Mouse (Mus musculus): Measurements from ENCODE around the gene Ccdc183. TPM values are rescaled to one million over a fixed set of nuclear protein-coding genes. Genes with fewer than 3 reads are reported as not detected.

Gene Ccdc183
- total and polyA plus RNA-seq, 3 experiments, result not detected

- TF ChIP-seq POLR2A (IDR thresholded peaks at IDR 0.05; ENCODE audit: insufficient read depth, low read depth, low read length) (no peak), EP300 (IDR thresholded peaks at IDR 0.05; ENCODE audit: insufficient read depth, low read depth, low read length) (no peak), CTCF (IDR thresholded peaks at IDR 0.05) (no peak)
- Histone ChIP-seq H3K36me3 (ENCODE audit: control insufficient read depth, insufficient read depth, low read length) (no peaks in the 10 kb centered on the region), H3K27ac (no peak overlapping the region), H3K27me3 (ENCODE audit: control insufficient read depth, insufficient read depth, low read length) (no peaks in the 10 kb centered on the region; the same call in 1 of the 2 replicates), H3K79me2 (replicated peaks; ENCODE audit: control insufficient read depth, insufficient read depth, low read length) (no peaks in the 10 kb centered on the region), H3K4me3 (no peak overlapping the region), H3K4me1 (ENCODE audit: control insufficient read depth, insufficient read depth, low read length) (peaks cover 13% of the 10 kb centered on the region), H3K9ac (ENCODE audit: low read depth, low read length) (no peak overlapping the region)
- WGBS, result 68% methylated on average over 3 of the region's 3 CpGs
- intact Hi-C loops (cut with DNase I), result no loop called here
- DNase-seq, result no peak
Observed at GRCm38 (mm10) chr2:25585601-25586000, 31.9 kb downstream of the Ccdc183 start.

- 86% methylated on average over 4 of the region's 4 CpGs for WGBS
- Histone ChIP-seq H3K36me3 (ENCODE audit: control insufficient read depth, insufficient read depth, low read length) (no peaks in the 10 kb centered on the region), H3K79me2 (replicated peaks; ENCODE audit: control insufficient read depth, insufficient read depth, low read length) (no peaks in the 10 kb centered on the region), H3K27me3 (ENCODE audit: control insufficient read depth, insufficient read depth, low read length) (peaks cover 2% of the 10 kb centered on the region), H3K9ac (ENCODE audit: low read depth, low read length) (no peak overlapping the region), H3K27ac (no peak overlapping the region), H3K4me3 (no peak overlapping the region), H3K4me1 (ENCODE audit: control insufficient read depth, insufficient read depth, low read length) (peaks cover 15% of the 10 kb centered on the region)
- peak in 1 of 2 experiments; percentile 21 for DNase-seq
- intact Hi-C loops (cut with DNase I), result no loop called here
- TF ChIP-seq EP300 (IDR thresholded peaks at IDR 0.05; ENCODE audit: insufficient read depth, low read depth, low read length) (no peak), CTCF (IDR thresholded peaks at IDR 0.05) (no peak), POLR2A (IDR thresholded peaks at IDR 0.05; ENCODE audit: insufficient read depth, low read depth, low read length) (no peak)
Observed at GRCm38 (mm10) chr2:25584856-25585255, 32.6 kb downstream of the Ccdc183 start.

GRCm38 (mm10) chr2:25584152-25584551, 33.3 kb downstream of the Ccdc183 start:
- intact Hi-C loops (cut with DNase I), result no loop called here
- Histone ChIP-seq H3K27ac (no peak overlapping the region), H3K4me1 (ENCODE audit: control insufficient read depth, insufficient read depth, low read length) (peaks cover 15% of the 10 kb centered on the region), H3K79me2 (replicated peaks; ENCODE audit: control insufficient read depth, insufficient read depth, low read length) (no peaks in the 10 kb centered on the region), H3K4me3 (no peak overlapping the region), H3K9ac (ENCODE audit: low read depth, low read length) (no peak overlapping the region), H3K27me3 (ENCODE audit: control insufficient read depth, insufficient read depth, low read length) (peaks cover 8% of the 10 kb centered on the region), H3K36me3 (ENCODE audit: control insufficient read depth, insufficient read depth, low read length) (no peaks in the 10 kb centered on the region)
- TF ChIP-seq EP300 (IDR thresholded peaks at IDR 0.05; ENCODE audit: insufficient read depth, low read depth, low read length), result no peak
- no peak for TF ChIP-seq POLR2A (IDR thresholded peaks at IDR 0.05; ENCODE audit: insufficient read depth, low read depth, low read length)
- TF ChIP-seq CTCF (IDR thresholded peaks at IDR 0.05), result no peak
- peak in 1 of 2 experiments; percentile 16 for DNase-seq
- WGBS, result 67% methylated on average over 3 of the region's 3 CpGs

GRCm38 (mm10) chr2:25583571-25583970, 33.9 kb downstream of the Ccdc183 start:
- H3K36me3 ChIP-seq (ENCODE audit: control insufficient read depth, insufficient read depth, low read length), result no peaks in the 10 kb centered on the region
- no peak overlapping the region for H3K4me3 ChIP-seq
- intact Hi-C loops (cut with DNase I), result no loop called here
- peaks cover 15% of the 10 kb centered on the region for H3K4me1 ChIP-seq (ENCODE audit: control insufficient read depth, insufficient read depth, low read length)
- DNase-seq, result no peak
- TF ChIP-seq EP300 (IDR thresholded peaks at IDR 0.05; ENCODE audit: insufficient read depth, low read depth, low read length), result no peak
- TF ChIP-seq CTCF (IDR thresholded peaks at IDR 0.05), result no peak
- TF ChIP-seq POLR2A (IDR thresholded peaks at IDR 0.05; ENCODE audit: insufficient read depth, low read depth, low read length), result no peak
- H3K27me3 ChIP-seq (ENCODE audit: control insufficient read depth, insufficient read depth, low read length), result peaks cover 13% of the 10 kb centered on the region
- H3K9ac ChIP-seq (ENCODE audit: low read depth, low read length), result no peak overlapping the region
- no peak overlapping the region for H3K27ac ChIP-seq
- WGBS, result 56% methylated on average over 4 of the region's 4 CpGs
- H3K79me2 ChIP-seq (replicated peaks; ENCODE audit: control insufficient read depth, insufficient read depth, low read length), result no peaks in the 10 kb centered on the region

- H3K79me2 ChIP-seq (replicated peaks; ENCODE audit: control insufficient read depth, insufficient read depth, low read length), result no peaks in the 10 kb centered on the region
- H3K9ac ChIP-seq (ENCODE audit: low read depth, low read length), result no peak overlapping the region
- no peak for TF ChIP-seq CTCF (IDR thresholded peaks at IDR 0.05)
- no peak for TF ChIP-seq EP300 (IDR thresholded peaks at IDR 0.05; ENCODE audit: insufficient read depth, low read depth, low read length)
- TF ChIP-seq POLR2A (IDR thresholded peaks at IDR 0.05; ENCODE audit: insufficient read depth, low read depth, low read length), result no peak
- H3K27me3 ChIP-seq (ENCODE audit: control insufficient read depth, insufficient read depth, low read length), result peaks cover 17% of the 10 kb centered on the region
- 84% methylated on average over 6 of the region's 6 CpGs for WGBS
- H3K4me3 ChIP-seq, result no peak overlapping the region
- no peaks in the 10 kb centered on the region for H3K36me3 ChIP-seq (ENCODE audit: control insufficient read depth, insufficient read depth, low read length)
- no peak overlapping the region for H3K27ac ChIP-seq
- peaks cover 14% of the 10 kb centered on the region for H3K4me1 ChIP-seq (ENCODE audit: control insufficient read depth, insufficient read depth, low read length)
- DNase-seq, result peak in 1 of 2 experiments; percentile 36
- intact Hi-C loops (cut with DNase I), result no loop called here
Observed at GRCm38 (mm10) chr2:25583120-25583481, 34.4 kb downstream of the Ccdc183 start.

GRCm38 (mm10) chr2:25582466-25583119, 34.9 kb downstream of the Ccdc183 start:
- Histone ChIP-seq H3K27ac (no peak overlapping the region), H3K27me3 (ENCODE audit: control insufficient read depth, insufficient read depth, low read length) (peaks cover 20% of the 10 kb centered on the region), H3K4me3 (no peak overlapping the region), H3K36me3 (ENCODE audit: control insufficient read depth, insufficient read depth, low read length) (no peaks in the 10 kb centered on the region), H3K79me2 (replicated peaks; ENCODE audit: control insufficient read depth, insufficient read depth, low read length) (no peaks in the 10 kb centered on the region), H3K4me1 (ENCODE audit: control insufficient read depth, insufficient read depth, low read length) (peaks cover 12% of the 10 kb centered on the region), H3K9ac (ENCODE audit: low read depth, low read length) (no peak overlapping the region)
- intact Hi-C loops (cut with DNase I), result no loop called here
- no peak for DNase-seq
- TF ChIP-seq EP300 (IDR thresholded peaks at IDR 0.05; ENCODE audit: insufficient read depth, low read depth, low read length) (no peak), CTCF (IDR thresholded peaks at IDR 0.05) (no peak), POLR2A (IDR thresholded peaks at IDR 0.05; ENCODE audit: insufficient read depth, low read depth, low read length) (no peak)
- WGBS, result 51% methylated on average over 12 of the region's 12 CpGs

Data from heart, adult 2 months (tissue).